Mouse (Mus musculus) kidney, embryonic 16.5 days (tissue): ENCODE measurements around the gene Shf. TPM values are rescaled to one million over a fixed set of nuclear protein-coding genes. Genes with fewer than 3 reads are reported as not detected.

Source experiments
- ATAC-seq: fragments of 200-750 bp; cut with Nextera tagmentation; 2 replicates; pipeline ENCODE4 v1.8.0; 2017; ENCODE audit warnings: moderate TSS enrichment; ENCODE audit not compliant: low FRiP score, low TSS enrichment
- H3K27ac ChIP-seq: fragments of 300-500 bp; sonication (generic); 2 replicates; pipeline ENCODE4 v1.5.1; 2014; ENCODE audit warnings: low read length
- H3K27me3 ChIP-seq: fragments of 300-500 bp; sonication (generic); 2 replicates; pipeline ENCODE4 v1.6.1; 2014; ENCODE audit warnings: low read length, control low read depth, mixed read lengths; ENCODE audit not compliant: insufficient read depth
- H3K36me3 ChIP-seq: fragments of 300-500 bp; sonication (generic); 2 replicates; pipeline ENCODE4 v1.6.1; 2014; ENCODE audit warnings: low read length, control low read depth, mixed read lengths; ENCODE audit not compliant: insufficient read depth
- H3K4me1 ChIP-seq: fragments of 300-500 bp; sonication (generic); 2 replicates; pipeline ENCODE4 v1.6.1; 2014; ENCODE audit warnings: low read length, control low read depth, mixed read lengths; ENCODE audit not compliant: insufficient read depth
- H3K4me2 ChIP-seq: fragments of 300-500 bp; sonication (generic); replicated peaks from 2 replicates; pipeline ENCODE4 v1.6.1; 2014; ENCODE audit warnings: low read depth, low read length
- H3K4me3 ChIP-seq: fragments of 300-500 bp; sonication (generic); 2 replicates; pipeline ENCODE4 v1.5.1; 2014; ENCODE audit warnings: mild to moderate bottlenecking, low read length
- H3K9ac ChIP-seq: fragments of 300-500 bp; sonication (generic); replicated peaks from 2 replicates; pipeline ENCODE4 v1.6.1; 2014; ENCODE audit warnings: low read length
- H3K9me3 ChIP-seq: fragments of 300-500 bp; sonication (generic); 2 replicates; pipeline ENCODE4 v1.6.1; 2016; ENCODE audit warnings: low read length, control low read depth
- WGBS: fragments of 180-500 bp; shearing (Covaris S2); extraction: QIAGEN DNeasy Blood & Tissue Kit; methylation state at CpG from one replicate; pipeline ENCODE4 v1.1.7; 2014; 5-methylcytosine and 5-hydroxymethylcytosine counted together
- polyA plus RNA-seq: library from polyadenylated mRNA; unstranded; fragments of >200 nt; fragmentation: Nextera tagmentation; extraction: Ambion mirVana; gene quantifications from 2 replicates; pipeline ENCODE4 v1.2.1, GENCODE M21; 2015

Gene Shf
- polyA plus RNA-seq, 1 experiment from 2014 or later, result 2.0 TPM

DNA sequence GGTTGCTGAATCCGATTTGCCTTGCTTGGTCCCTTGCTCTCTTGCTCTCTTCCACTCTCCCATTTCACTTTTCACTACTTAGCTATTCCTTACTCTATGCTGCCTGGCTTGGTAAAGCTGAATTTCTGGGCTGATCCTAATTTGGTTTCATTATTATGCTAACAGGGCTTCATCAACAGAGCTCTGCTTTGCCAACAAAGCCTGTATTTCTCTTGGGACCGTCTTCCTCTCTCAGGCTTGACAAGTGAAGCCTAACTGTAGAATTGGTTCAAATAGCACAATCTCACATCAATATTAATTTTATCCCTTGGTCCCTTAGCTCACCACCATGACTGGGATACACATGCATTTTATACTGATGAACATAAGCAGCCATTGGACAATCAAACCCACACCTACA, 57.4 kb downstream of the Shf start:
- no peaks in the 10 kb centered on the region for H3K9me3 ChIP-seq
- 51% methylated on average over 2 of the region's 2 CpGs for WGBS
- no peak overlapping the region for H3K4me3 ChIP-seq
- H3K27me3 ChIP-seq, result peaks cover 78% of the 10 kb centered on the region
- H3K4me2 ChIP-seq, result no peak overlapping the region
- H3K9ac ChIP-seq, result no peak overlapping the region
- H3K36me3 ChIP-seq, result no peaks in the 10 kb centered on the region
- no peak overlapping the region for H3K27ac ChIP-seq
- peaks cover 7% of the 10 kb centered on the region for H3K4me1 ChIP-seq
- ATAC-seq, result no peak

- H3K27ac ChIP-seq, result no peak overlapping the region
- peaks cover 78% of the 10 kb centered on the region for H3K27me3 ChIP-seq
- ATAC-seq, result no peak
- H3K4me2 ChIP-seq, result no peak overlapping the region
- no peaks in the 10 kb centered on the region for H3K36me3 ChIP-seq
- H3K4me1 ChIP-seq, result peaks cover 7% of the 10 kb centered on the region
- no peak overlapping the region for H3K4me3 ChIP-seq
- H3K9me3 ChIP-seq, result no peaks in the 10 kb centered on the region
- WGBS, result 39% methylated on average over 3 of the region's 3 CpGs
- H3K9ac ChIP-seq, result no peak overlapping the region
These were observed 59.3 kb downstream of the Shf start for GRCm38 (mm10) chr2:122309647-122310046.

GRCm38 (mm10) chr2:122306184-122306583, 62.8 kb downstream of the Shf start:
- H3K4me2 ChIP-seq, result no peak overlapping the region
- no peak overlapping the region for H3K9ac ChIP-seq
- no peaks in the 10 kb centered on the region for H3K9me3 ChIP-seq
- H3K36me3 ChIP-seq, result no peaks in the 10 kb centered on the region
- 48% methylated on average over 4 of the region's 4 CpGs for WGBS
- H3K4me1 ChIP-seq, result peaks cover 6% of the 10 kb centered on the region; the same call in 1 of the 2 replicates
- peaks cover 76% of the 10 kb centered on the region for H3K27me3 ChIP-seq
- H3K27ac ChIP-seq, result no peak overlapping the region
- no peak overlapping the region for H3K4me3 ChIP-seq
- no peak for ATAC-seq

- no peak overlapping the region for H3K4me3 ChIP-seq
- H3K36me3 ChIP-seq, result no peaks in the 10 kb centered on the region
- H3K4me2 ChIP-seq, result no peak overlapping the region
- no peaks in the 10 kb centered on the region for H3K9me3 ChIP-seq
- no peak for ATAC-seq
- no peak overlapping the region for H3K27ac ChIP-seq
- 80% methylated on average over 16 of the region's 16 CpGs for WGBS
- no peak overlapping the region for H3K9ac ChIP-seq
- H3K4me1 ChIP-seq, result peaks cover 10% of the 10 kb centered on the region
- peaks cover 76% of the 10 kb centered on the region for H3K27me3 ChIP-seq
These were observed 63.7 kb downstream of the Shf start for GRCm38 (mm10) chr2:122305097-122305892.

DNA sequence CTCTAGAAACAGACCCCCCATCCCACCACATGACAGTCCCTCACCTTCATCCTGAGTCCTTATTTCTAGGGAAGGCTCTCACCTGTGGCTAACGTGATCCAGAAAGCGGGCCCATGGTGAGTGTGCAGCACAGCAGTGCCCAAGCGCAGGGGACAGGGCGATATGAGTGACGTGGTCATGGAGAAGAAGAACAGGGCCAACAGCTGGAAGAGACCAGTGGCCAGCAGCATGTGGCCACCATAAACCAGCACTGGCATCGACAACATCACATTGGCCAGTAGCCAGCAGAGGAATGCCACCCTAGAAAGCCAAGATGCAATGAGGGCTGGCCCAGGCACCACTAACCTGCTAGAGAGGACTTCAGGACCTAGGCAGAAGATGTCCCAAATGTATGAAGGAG, 64.4 kb downstream of the Shf start:
- H3K4me3 ChIP-seq, result no peak overlapping the region
- no peak overlapping the region for H3K9ac ChIP-seq
- ATAC-seq, result no peak
- WGBS, result 90% methylated on average over 6 of the region's 6 CpGs
- no peaks in the 10 kb centered on the region for H3K36me3 ChIP-seq
- H3K9me3 ChIP-seq, result no peaks in the 10 kb centered on the region
- peaks cover 10% of the 10 kb centered on the region for H3K4me1 ChIP-seq
- no peak overlapping the region for H3K27ac ChIP-seq
- H3K4me2 ChIP-seq, result no peak overlapping the region
- H3K27me3 ChIP-seq, result peaks cover 80% of the 10 kb centered on the region

DNA sequence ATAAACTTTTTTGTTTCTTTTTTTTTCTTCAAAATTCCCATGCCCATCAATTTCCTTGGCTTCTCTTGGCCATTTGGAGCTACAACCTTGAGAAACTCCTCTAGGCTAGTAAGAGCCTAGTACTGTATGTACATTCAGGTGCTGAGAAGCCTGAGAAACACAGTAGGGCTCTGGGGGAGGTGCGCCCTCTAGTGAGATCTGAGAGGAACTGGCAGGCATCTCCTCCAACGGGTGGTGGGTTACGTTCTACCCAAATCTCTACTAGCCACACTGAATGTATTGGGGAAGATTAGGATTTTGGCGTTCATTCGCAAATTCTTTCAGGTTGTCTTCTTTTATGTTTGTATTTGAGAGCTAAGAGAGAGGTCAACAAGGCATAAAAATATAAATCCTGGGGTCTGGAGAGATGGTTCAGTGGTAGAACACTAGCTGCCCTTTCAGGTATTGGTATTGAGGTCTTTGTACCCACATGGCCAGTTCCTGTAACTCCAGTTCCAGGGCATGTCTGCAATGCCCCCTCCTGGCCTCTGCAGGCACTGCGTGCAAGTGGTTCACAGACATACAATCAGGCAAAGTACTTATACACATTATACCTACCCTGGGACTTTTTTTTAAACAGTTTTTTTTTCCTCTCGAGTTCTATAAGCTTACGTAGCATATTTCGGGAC, 66.3 kb downstream of the Shf start:
- peak; percentile 49; the same call in 1 of the 2 replicates for ATAC-seq

GRCm38 (mm10) chr2:122301921-122302573, 66.9 kb downstream of the Shf start:
- Histone ChIP-seq H3K4me1 (peaks cover 24% of the 10 kb centered on the region), H3K9me3 (no peaks in the 10 kb centered on the region), H3K9ac (no peak overlapping the region), H3K27me3 (peaks cover 85% of the 10 kb centered on the region), H3K4me2 (peak overlapping the region; percentile 56), H3K4me3 (peak overlapping the region; percentile 43), H3K27ac (no peak overlapping the region), H3K36me3 (no peaks in the 10 kb centered on the region)
- ATAC-seq, result no peak
- 7% methylated on average over 23 of the region's 23 CpGs for WGBS

More for the DNA sequence above, 66.3 kb downstream of the Shf start:
- Histone ChIP-seq H3K36me3 (no peaks in the 10 kb centered on the region), H3K9me3 (no peaks in the 10 kb centered on the region), H3K4me1 (peaks cover 19% of the 10 kb centered on the region), H3K4me2 (no peak overlapping the region), H3K4me3 (no peak overlapping the region), H3K9ac (no peak overlapping the region), H3K27ac (no peak overlapping the region), H3K27me3 (peaks cover 85% of the 10 kb centered on the region)
- WGBS, result 12% methylated on average over 9 of the region's 9 CpGs

GRCm38 (mm10) chr2:122301081-122301920, 67.7 kb downstream of the Shf start:
- H3K36me3 ChIP-seq, result no peaks in the 10 kb centered on the region
- peak; percentile 10; the same call in 1 of the 2 replicates for ATAC-seq
- H3K9ac ChIP-seq, result peak overlapping the region; percentile 18; the same call in 1 of the 2 replicates
- no peaks in the 10 kb centered on the region for H3K9me3 ChIP-seq
- H3K27me3 ChIP-seq, result peaks cover 86% of the 10 kb centered on the region
- H3K4me2 ChIP-seq, result peak overlapping the region; percentile 56
- H3K4me3 ChIP-seq, result peak overlapping the region; percentile 43
- H3K27ac ChIP-seq, result no peak overlapping the region
- 1% methylated on average over 45 of the region's 48 CpGs for WGBS
- H3K4me1 ChIP-seq, result peaks cover 28% of the 10 kb centered on the region

DNA sequence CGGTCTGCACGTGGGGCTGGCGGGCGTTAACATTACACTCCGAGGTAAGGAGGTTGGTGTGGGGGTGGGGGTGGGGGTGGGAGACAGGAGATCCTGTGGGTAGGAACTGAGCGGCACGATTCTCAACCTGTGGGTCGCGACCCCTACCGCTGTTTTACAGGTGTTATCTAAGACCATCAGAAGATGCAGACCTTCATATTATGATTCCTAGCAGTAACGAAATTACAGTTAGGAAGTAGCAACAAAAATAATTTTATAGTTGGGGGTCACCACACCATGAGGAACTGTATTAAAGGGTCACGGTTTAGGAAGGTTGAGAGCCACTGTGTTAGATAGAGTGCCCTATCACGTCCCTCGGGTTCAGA, 68.3 kb downstream of the Shf start:
- Histone ChIP-seq H3K36me3 (no peaks in the 10 kb centered on the region), H3K9ac (no peak overlapping the region), H3K9me3 (no peaks in the 10 kb centered on the region), H3K4me1 (peaks cover 28% of the 10 kb centered on the region), H3K27ac (no peak overlapping the region), H3K4me2 (peak overlapping the region; percentile 56), H3K27me3 (peaks cover 87% of the 10 kb centered on the region), H3K4me3 (0 out of 2 replicates have a peak overlapping the region, but pooled peaks have one; percentile 43)
- ATAC-seq, result no peak
- WGBS, result 5% methylated on average over 14 of the region's 14 CpGs
